Mouse (Mus musculus) spleen, adult 12 weeks (tissue): ENCODE data around the gene Col9a1.

ENCODE experiments used
- DNase-seq: peaks from one replicate; pipeline ENCODE4 v3.0.0; 2022; ENCODE audit warnings: low spot score

The Col9a1 gene

DNA sequence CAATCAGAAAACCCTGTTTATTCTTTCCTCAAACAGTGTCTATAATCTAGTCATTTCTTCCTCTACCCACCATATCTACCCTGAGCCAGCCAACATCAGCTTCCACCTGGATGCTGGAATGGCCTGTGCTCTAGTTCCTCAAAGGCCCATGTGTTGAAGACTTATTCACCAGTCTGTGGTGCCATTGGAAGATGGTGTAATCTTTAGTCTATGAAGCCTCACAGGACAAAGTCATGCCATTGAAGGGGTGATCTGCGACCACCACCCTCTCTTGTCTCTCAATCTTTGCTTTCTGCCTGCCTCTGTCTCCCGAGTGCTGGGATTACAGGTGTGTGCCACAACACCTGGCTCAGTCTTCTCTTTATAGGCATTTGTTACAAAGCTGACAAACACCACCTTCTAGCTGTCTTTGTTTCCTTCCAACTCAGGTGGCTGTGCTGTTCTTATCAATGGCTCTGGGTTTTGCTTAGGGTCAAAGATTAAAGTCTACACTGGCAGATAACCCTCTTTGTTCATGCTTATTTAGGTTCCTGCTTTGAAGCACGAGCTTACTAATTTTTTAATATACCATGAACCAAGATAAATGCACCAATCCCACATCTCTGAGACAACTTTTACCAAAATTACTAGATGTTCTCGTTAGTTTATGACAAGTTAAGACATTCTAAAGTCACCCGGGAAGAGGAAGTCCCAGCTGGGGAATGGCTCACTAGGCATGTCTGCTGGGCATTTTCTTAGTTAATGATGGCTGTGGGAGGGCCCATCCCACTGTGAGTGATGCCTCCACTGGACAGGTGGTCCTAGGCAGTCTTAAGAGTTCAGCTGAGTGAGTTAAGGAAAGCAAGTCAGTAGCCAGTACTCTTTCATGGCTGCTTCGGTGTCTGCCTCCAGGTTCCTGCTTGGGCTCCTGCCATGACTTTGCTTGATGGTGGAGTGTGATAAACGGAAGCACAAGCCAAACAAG, 117.9 kb downstream of the Col9a1 start:
- no peak for DNase-seq

DNA sequence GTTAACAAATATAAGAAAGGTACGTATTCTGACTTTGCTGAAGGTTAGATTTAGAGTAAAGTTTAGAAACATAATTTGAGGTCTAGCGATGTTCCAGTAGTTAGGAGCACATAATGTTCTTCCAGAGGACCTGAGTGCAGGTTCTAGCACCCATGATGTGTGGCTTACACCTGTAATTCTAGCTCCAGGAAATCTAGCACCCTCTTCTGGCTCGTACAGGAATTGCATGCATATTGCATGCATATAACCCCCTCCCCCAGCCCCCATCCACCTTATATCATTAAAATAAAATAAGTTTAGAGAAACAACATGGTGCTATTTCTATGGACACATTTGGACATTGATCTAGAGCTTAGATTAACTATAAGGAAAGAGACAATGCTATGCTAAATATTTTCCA, 123.3 kb downstream of the Col9a1 start:
- DNase-seq, result no peak
